Mouse (Mus musculus): Measurements from ENCODE around the gene Arl2bp.

DNA sequence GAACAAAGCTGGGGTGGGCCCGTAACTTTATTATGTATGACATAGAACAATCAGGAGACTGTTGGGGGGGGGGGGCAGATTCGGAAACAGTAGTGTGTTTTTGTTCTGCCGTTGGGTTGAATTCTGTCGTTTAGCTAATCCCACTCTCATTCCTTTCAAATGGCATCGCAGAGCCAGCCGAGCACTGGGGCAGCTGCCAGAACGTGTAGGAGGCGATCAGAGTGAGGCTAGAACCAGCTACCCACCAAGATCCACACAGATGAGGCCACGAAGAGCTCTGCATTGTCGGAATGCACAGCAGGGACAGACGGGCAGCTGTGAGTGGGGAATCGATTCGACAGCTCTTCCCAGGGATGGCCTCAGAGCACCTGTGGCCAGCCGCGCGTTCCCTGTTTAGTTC, 33.0 kb downstream of the Arl2bp start:
- no peak for TF ChIP-seq CTCF (IDR thresholded peaks at IDR 0.05; ENCODE audit: low read depth)
- no peak for TF ChIP-seq EP300 (IDR thresholded peaks at IDR 0.05; ENCODE audit: low read depth)
